Mouse (Mus musculus) lung, adult 2 months (tissue): ENCODE data around the gene Atoh7. TPM values are rescaled to one million over a fixed set of nuclear protein-coding genes. Genes with fewer than 3 reads are reported as not detected.

ENCODE experiments used
- DNase-seq: peaks from one replicate; pipeline ENCODE4 v3.0.0; 2022
- H3K4me1 ChIP-seq: fragments of 200-500 bp; 2 replicates; pipeline ENCODE4 v1.6.1; 2011; ENCODE audit warnings: low read length; ENCODE audit not compliant: control insufficient read depth, insufficient read depth
- H3K4me3 ChIP-seq: fragments of 200-500 bp; replicated peaks from 2 replicates; pipeline ENCODE3; 2011; ENCODE audit warnings: low read depth, mild to moderate bottlenecking, control low read depth, low read length; ENCODE audit errors: extremely low read depth
- CTCF ChIP-seq: fragments of 200-500 bp; IDR thresholded peaks from 2 replicates; pipeline ENCODE4 v1.5.1; 2011; ENCODE audit warnings: mild to moderate bottlenecking, low read length, control low read depth; ENCODE audit not compliant: insufficient read depth
- POLR2A ChIP-seq: fragments of 200-500 bp; IDR thresholded peaks from 2 replicates; pipeline ENCODE4 v1.6.1; 2011; ENCODE audit warnings: low read depth, mild to moderate bottlenecking, control low read depth, low read length, borderline replicate concordance; ENCODE audit errors: extremely low read depth
- WGBS: fragments of 180-500 bp; shearing (Covaris S2); methylation state at CpG from one replicate; pipeline ENCODE4 v1.1.7; 2018; 5-methylcytosine and 5-hydroxymethylcytosine counted together
- polyA plus RNA-seq: library from polyadenylated mRNA; depleted of rRNA; stranded (reverse); fragments of >200 nt; gene quantifications from 2 replicates; pipeline ENCODE4 v1.2.3, GENCODE M21; 2012

Atoh7 gene
- polyA plus RNA-seq, 1 experiment, result not detected

- TF ChIP-seq CTCF (no peak), POLR2A (no peak)
- Histone ChIP-seq H3K4me3 (no peak overlapping the region), H3K4me1 (no peaks in the 10 kb centered on the region)
- DNase-seq, result no peak
- WGBS, result 79% methylated on average over 14 of the region's 14 CpGs
Observed at GRCm38 (mm10) chr10:63121961-63122360, 22.5 kb downstream of the Atoh7 start.

DNA sequence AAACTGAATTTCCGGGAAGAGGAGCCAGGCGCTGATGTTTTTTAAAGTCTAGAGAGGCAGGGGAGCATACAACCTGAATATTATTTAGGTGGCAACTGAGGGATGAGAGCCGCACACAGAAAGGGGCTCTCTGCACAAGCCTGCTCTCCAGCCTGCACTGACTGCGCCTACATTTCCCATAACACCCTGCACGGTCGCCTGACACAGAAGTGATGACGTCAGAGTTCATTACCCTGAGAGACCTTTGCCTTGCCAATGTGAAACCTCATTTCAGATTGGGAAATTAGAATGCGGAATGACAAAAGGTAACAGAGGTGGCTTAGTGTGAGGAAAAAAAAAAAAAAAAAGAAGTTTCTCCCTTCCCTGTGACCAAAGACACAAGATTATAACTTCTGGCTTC, 23.1 kb downstream of the Atoh7 start:
- Histone ChIP-seq H3K4me1 (no peaks in the 10 kb centered on the region), H3K4me3 (no peak overlapping the region)
- TF ChIP-seq CTCF (no peak), POLR2A (no peak)
- no peak for DNase-seq
- 35% methylated on average over 8 of the region's 8 CpGs for WGBS

GRCm38 (mm10) chr10:63123141-63123540, 23.7 kb downstream of the Atoh7 start:
- no peak for DNase-seq
- no peaks in the 10 kb centered on the region for H3K4me1 ChIP-seq
- TF ChIP-seq POLR2A, result no peak
- TF ChIP-seq CTCF, result no peak
- 63% methylated on average over 8 of the region's 8 CpGs for WGBS
- no peak overlapping the region for H3K4me3 ChIP-seq

GRCm38 (mm10) chr10:63124016-63124415, 24.6 kb downstream of the Atoh7 start:
- 91% methylated on average over 10 of the region's 10 CpGs for whole genome bisulfite sequencing
- no peak for DNase-seq
- Histone ChIP-seq H3K4me3 (no peak overlapping the region), H3K4me1 (no peaks in the 10 kb centered on the region; the same call in 1 of the 2 replicates)
- TF ChIP-seq POLR2A (no peak), CTCF (no peak)

DNA sequence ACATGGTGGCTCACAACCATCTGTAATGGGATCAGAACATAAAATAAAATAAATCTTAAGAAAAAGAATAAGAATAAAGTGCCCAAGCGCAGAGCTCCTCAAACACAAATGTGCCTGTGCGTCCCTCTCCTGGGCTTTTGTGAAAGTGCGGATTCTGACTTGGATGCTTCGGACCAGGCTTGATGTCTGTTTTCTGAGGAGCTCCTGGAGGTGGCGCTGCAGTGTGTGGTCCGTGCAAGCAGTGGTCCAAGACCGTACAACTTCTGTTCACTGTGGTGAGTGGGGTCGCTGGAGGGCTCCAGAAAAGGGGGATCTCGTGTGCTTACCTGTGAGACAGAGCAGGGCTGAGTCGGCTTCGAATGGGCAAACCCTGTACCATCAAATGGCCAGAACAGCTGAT, 25.9 kb downstream of the Atoh7 start:
- no peak for DNase-seq
- WGBS, result 41% methylated on average over 11 of the region's 11 CpGs
- TF ChIP-seq POLR2A, result no peak
- TF ChIP-seq CTCF, result no peak
- no peak overlapping the region for H3K4me3 ChIP-seq
- no peaks in the 10 kb centered on the region; the same call in 1 of the 2 replicates for H3K4me1 ChIP-seq

GRCm38 (mm10) chr10:63126116-63126515, 26.7 kb downstream of the Atoh7 start:
- no peak for DNase-seq
- Histone ChIP-seq H3K4me3 (no peak overlapping the region), H3K4me1 (no peaks in the 10 kb centered on the region; the same call in 1 of the 2 replicates)
- TF ChIP-seq CTCF (no peak), POLR2A (no peak)
- WGBS, result 76% methylated on average over 4 of the region's 4 CpGs

DNA sequence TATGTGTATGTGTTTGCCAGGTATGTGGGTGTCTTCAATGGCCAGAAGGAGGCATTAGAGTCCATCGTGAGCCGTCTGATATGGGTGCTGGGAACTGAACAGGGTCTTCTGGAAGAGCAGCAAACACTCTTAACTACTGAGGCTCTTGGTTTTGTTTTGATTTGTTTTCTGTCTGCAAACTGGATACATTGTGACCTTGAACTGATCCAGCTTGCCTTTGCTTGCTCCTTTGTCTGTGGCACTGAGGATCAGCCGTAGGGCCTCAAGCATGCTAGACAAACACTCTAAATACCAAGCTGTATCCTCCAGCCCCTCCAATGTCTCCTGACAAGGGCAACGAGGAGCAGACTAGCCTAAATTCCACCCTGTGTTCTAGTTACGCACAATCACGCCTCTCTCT, 27.7 kb downstream of the Atoh7 start:
- Histone ChIP-seq H3K4me1 (no peaks in the 10 kb centered on the region; the same call in 1 of the 2 replicates), H3K4me3 (no peak overlapping the region)
- no peak for DNase-seq
- 91% methylated on average over 6 of the region's 6 CpGs for WGBS
- TF ChIP-seq POLR2A (no peak), CTCF (no peak)

GRCm38 (mm10) chr10:63128256-63128655, 28.8 kb downstream of the Atoh7 start:
- Histone ChIP-seq H3K4me3 (no peak overlapping the region), H3K4me1 (no peaks in the 10 kb centered on the region; the same call in 1 of the 2 replicates)
- 43% methylated on average over 7 of the region's 7 CpGs for WGBS
- no peak for DNase-seq
- TF ChIP-seq POLR2A (no peak), CTCF (no peak)

DNA sequence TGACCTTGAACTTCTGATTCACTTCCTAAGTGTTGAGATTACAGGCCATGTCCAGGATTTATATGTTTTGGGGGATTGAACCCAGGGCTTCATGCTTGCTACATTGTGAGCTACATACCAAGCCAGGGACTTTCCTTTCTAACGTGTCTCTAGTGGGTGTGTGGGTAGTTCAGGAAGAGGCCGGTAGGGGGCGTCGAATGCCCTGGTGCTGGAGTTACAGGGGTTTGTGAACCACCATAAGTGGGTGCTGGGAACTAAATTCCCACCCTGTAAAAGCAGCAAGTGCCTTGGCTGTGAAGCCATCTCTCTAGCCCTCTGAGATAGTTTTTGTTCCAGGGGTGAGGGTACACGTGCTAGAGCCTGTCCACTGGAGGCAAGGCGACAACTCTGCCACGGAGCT, 31.0 kb downstream of the Atoh7 start:
- DNase-seq, result no peak
- TF ChIP-seq POLR2A, result no peak
- no peak for TF ChIP-seq CTCF
- no peaks in the 10 kb centered on the region; the same call in 1 of the 2 replicates for H3K4me1 ChIP-seq
- no peak overlapping the region for H3K4me3 ChIP-seq
- 74% methylated on average over 7 of the region's 7 CpGs for WGBS

DNA sequence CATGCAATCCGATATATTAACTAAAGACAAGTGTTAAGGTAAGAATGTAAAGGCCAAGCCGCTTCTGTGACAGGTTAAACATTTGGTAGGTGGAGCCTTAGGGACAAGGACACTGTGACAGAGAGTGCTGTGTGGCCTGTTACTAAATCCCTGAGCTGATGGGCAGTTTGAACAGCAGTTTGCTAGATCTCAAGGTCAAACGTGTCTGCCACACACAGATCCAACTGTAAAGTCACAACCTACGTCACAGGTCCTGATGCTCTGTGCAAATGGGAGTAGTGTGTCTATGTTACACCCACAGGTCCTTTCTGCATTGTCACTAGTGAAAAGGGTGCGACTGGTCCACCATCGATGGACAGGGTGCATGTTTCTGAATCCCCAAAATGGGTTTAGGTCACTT, 32.9 kb downstream of the Atoh7 start:
- no peak for DNase-seq
- 85% methylated on average over 6 of the region's 6 CpGs for WGBS
- TF ChIP-seq CTCF (no peak), POLR2A (no peak)
- Histone ChIP-seq H3K4me3 (no peak overlapping the region), H3K4me1 (no peaks in the 10 kb centered on the region; the same call in 1 of the 2 replicates)

DNA sequence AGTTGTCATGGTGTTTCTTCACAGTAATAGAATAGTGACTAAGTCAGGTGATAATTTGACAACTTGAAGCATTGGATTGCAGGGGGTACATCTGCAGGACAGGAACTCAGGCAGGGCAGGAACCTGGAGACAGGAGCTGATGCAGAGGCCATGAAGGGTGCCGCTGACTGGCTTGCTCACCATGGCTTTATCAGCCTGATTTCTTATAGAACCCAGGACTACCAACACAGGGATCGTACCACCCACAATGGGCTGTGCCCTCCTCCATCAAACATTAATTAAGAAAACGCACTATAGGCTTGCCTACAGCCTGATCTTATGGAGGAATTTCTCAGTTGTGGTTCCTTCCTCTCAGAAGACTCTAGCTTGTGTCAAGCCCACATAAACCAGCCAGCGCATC, 33.9 kb downstream of the Atoh7 start:
- H3K4me3 ChIP-seq, result no peak overlapping the region
- no peak for DNase-seq
- TF ChIP-seq CTCF, result no peak
- no peak for TF ChIP-seq POLR2A
- WGBS, result 88% methylated on average over 4 of the region's 4 CpGs
- no peaks in the 10 kb centered on the region; the same call in 1 of the 2 replicates for H3K4me1 ChIP-seq
